Mouse (Mus musculus) heart, adult 2 months (tissue): ENCODE data around the gene Clec3b.

ENCODE experiments used
- CTCF ChIP-seq: fragments of 200-600 bp; IDR thresholded peaks from 2 replicates; pipeline ENCODE4 v1.8.1; 2022; ENCODE audit warnings: antibody characterized with exemption, mild to moderate bottlenecking, moderate library complexity
- POLR2A ChIP-seq: fragments of 200-500 bp; IDR thresholded peaks from 2 replicates; pipeline ENCODE4 v1.6.1; 2011; ENCODE audit warnings: mild to moderate bottlenecking, low read depth, low read length, control low read depth; ENCODE audit not compliant: insufficient read depth

- TF ChIP-seq POLR2A (no peak), CTCF (no peak)
Measured at GRCm38 (mm10) chr9:123107186-123107585, 43.6 kb upstream of the Clec3b start.
